Mouse (Mus musculus): Measurements from ENCODE around the gene Defb20.

The Defb20 gene

DNA sequence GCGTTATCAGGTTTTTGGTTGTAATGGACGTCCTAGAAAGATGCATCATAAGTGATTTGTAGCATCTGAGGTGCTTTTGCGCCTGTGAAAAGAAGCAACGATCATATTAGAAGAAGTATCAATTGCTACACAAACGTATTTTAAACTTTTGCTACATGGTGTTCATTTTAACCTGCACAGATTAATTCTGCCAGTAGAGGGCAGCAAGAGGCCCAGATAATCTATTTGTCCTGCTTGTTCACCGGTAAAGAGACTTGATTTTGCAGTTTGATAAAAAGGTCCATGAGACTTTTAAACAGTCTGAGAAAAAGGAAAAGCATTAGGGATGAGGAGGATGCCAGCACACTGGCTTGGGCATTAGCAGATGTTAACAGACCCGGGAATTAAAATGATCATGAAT, 5.9 kb upstream of the Defb20 start:
- DNase-seq (ENCODE audit: low read depth, low spot score), result peak; percentile 58

DNA sequence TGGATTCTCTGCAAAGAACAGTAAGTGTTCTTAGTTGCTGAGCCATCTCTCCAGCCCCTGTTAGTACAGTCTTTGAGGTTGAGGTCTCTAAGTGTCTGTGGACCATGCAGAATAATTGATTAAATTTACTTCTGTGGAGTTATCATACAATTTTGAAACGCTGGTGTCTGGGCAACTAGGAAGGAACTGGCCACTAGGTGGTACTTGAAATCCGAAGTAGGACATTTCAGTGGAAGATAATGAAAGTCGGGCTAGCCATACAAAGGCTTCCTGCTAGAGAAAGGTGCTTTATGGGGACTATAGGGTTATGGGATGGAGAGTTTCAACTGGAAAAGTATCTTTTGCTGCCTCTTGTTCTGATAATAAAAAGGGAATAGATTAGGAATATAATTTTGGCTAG, 4.4 kb upstream of the Defb20 start:
- Histone ChIP-seq H3K36me3 (ENCODE audit: control insufficient read depth, insufficient read depth, low read length, poor library complexity, severe bottlenecking) (no peaks in the 10 kb centered on the region), H3K27me3 (ENCODE audit: control insufficient read depth, insufficient read depth, low read length, poor library complexity, severe bottlenecking) (no peaks in the 10 kb centered on the region)

More for the DNA sequence above, 5.9 kb upstream of the Defb20 start:
- no peaks in the 10 kb centered on the region for H3K27me3 ChIP-seq (ENCODE audit: control insufficient read depth, insufficient read depth, low read length, poor library complexity, severe bottlenecking)
- no peaks in the 10 kb centered on the region for H3K36me3 ChIP-seq (ENCODE audit: control insufficient read depth, insufficient read depth, low read length, poor library complexity, severe bottlenecking)

DNA sequence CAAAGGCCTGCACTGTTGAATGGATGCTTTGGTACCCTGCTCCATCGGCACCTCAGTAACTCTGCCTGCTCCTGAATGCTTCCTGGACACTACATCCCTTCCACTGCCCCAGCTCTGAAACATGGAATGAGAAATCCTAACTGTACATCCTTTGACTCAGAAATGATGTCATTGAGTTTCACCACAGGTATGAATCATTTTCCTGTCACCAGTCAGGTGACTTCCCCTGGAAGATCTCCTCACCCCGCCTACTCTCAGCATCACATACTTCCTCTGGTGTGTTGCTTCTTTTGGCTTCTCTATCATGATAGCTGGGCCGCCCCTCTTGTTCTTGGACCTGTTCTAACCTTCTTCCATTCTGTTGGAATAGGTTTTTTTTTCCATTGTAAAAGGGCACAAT, 4.0 kb downstream of the Defb20 start:
- Histone ChIP-seq H3K27me3 (ENCODE audit: control insufficient read depth, insufficient read depth, low read length, poor library complexity, severe bottlenecking) (no peaks in the 10 kb centered on the region), H3K36me3 (ENCODE audit: control insufficient read depth, insufficient read depth, low read length, poor library complexity, severe bottlenecking) (no peaks in the 10 kb centered on the region)
- no peak for DNase-seq (ENCODE audit: low read depth, low spot score)

More for the DNA sequence above, 4.4 kb upstream of the Defb20 start:
- DNase-seq (ENCODE audit: low read depth, low spot score), result no peak

DNA sequence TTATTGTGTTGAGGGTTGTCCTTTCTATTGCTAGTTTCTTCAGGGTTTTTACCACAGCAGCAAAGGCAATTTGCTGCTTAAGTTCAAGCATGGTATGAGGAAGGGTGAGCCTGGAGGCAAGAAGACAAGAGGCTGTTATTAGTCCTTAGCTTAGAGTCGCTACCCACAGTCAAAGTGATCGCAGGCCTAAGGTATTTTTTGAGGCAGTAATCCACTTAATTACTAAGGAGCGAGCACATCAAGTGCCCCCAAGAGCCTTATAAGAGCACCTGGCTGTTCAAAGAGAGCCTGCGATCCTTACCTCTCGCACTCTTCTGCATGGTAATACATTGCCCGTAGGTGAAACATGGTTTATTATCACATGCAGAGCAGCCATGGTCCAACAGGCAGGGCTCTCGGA, 4.9 kb downstream of the Defb20 start:
- DNase-seq (ENCODE audit: low read depth, low spot score), result no peak
- no peaks in the 10 kb centered on the region for H3K27me3 ChIP-seq (ENCODE audit: control insufficient read depth, insufficient read depth, low read length, poor library complexity, severe bottlenecking)
- no peaks in the 10 kb centered on the region for H3K36me3 ChIP-seq (ENCODE audit: control insufficient read depth, insufficient read depth, low read length, poor library complexity, severe bottlenecking)

DNA sequence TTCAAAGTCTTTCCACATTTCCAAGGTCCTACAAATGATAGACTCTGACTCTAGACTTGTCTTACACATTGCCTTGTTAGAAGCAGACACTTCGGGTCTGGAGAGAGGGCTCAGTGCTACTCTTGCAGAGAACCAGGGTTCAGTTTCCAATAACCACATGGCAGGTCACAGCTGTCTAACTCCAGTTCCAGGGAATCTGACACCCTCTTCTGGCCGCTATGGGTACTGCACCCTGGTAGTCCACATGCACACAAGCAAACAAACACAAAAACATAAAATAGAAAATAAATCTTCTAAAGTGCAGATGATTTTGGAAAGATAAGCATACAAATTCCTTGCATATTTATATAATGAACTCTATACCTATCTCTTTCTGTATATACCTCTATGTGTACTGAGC, 10.2 kb downstream of the Defb20 start:
- Histone ChIP-seq H3K27me3 (ENCODE audit: control insufficient read depth, insufficient read depth, low read length, poor library complexity, severe bottlenecking) (no peaks in the 10 kb centered on the region), H3K36me3 (ENCODE audit: control insufficient read depth, insufficient read depth, low read length, poor library complexity, severe bottlenecking) (no peaks in the 10 kb centered on the region)
- DNase-seq (ENCODE audit: low read depth, low spot score), result no peak

DNA sequence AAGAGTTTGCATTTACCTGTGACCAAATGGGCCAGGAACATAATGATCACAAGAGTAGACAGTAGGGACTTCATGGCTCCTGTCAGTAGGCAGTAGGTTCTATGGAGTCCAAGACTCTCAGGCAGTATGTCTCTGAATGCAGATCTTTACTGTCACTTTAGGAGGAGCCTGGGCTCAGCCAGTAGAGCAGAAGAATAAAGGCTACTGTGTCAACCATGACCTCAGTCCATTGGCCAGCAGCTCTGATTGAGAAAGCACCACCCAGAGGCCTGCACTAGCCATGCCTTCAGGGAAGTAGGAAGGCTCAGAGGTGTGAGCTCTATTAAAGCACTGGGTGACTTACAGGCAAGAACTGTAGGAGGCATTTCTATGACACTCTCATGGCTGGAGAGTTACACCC, 13.2 kb downstream of the Defb20 start, which contains the start of gene Defb22:
Defb22 (minus strand) TSS at position 101 of the 400 bp plus-strand sequence.
- H3K27me3 ChIP-seq (ENCODE audit: control insufficient read depth, insufficient read depth, low read length, poor library complexity, severe bottlenecking), result no peaks in the 10 kb centered on the region
- no peaks in the 10 kb centered on the region for H3K36me3 ChIP-seq (ENCODE audit: control insufficient read depth, insufficient read depth, low read length, poor library complexity, severe bottlenecking)
- DNase-seq (ENCODE audit: low read depth, low spot score), result no peak

DNA sequence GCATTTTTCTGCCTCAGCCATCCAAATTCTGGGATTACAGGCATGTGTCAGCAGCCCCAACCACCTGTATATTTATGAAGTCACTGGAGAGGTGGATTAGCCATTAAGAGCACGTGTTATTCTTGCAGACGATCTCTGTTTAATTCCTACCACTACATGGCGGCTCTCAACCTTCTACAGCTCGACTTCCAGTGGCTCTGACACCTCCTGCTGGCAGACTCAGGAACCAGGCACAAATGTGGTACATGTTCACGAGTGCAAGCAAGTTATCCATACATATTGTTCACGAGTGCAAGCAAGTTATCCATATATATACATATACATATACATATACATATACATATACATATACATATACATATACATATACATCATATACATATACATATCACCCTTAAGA, 16.3 kb downstream of the Defb20 start:
- Histone ChIP-seq H3K27me3 (ENCODE audit: control insufficient read depth, insufficient read depth, low read length, poor library complexity, severe bottlenecking) (no peaks in the 10 kb centered on the region), H3K36me3 (ENCODE audit: control insufficient read depth, insufficient read depth, low read length, poor library complexity, severe bottlenecking) (no peaks in the 10 kb centered on the region)
- no peak for DNase-seq (ENCODE audit: low read depth, low spot score)

DNA sequence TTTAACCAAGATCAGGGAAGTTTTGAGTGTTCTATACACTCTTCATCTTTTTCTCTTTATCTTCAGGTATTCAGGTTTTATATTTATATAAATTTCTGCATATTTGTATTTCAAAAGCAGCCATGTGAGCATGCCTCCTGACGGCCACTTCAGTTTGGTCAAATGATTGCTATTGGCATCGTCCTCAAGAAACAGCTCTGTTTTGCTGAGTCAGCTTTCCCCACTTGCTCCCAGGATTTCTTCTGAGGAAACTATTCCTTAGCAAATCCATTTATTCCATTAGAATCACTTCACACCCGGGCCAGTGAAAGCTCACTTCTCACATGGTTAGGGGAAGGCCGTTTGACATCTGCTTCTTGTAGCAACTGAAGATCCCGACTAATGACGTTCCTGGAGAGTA, 21.2 kb downstream of the Defb20 start:
- no peak for DNase-seq (ENCODE audit: low read depth, low spot score)
- no peaks in the 10 kb centered on the region for H3K27me3 ChIP-seq (ENCODE audit: control insufficient read depth, insufficient read depth, low read length, poor library complexity, severe bottlenecking)
- H3K36me3 ChIP-seq (ENCODE audit: control insufficient read depth, insufficient read depth, low read length, poor library complexity, severe bottlenecking), result no peaks in the 10 kb centered on the region

DNA sequence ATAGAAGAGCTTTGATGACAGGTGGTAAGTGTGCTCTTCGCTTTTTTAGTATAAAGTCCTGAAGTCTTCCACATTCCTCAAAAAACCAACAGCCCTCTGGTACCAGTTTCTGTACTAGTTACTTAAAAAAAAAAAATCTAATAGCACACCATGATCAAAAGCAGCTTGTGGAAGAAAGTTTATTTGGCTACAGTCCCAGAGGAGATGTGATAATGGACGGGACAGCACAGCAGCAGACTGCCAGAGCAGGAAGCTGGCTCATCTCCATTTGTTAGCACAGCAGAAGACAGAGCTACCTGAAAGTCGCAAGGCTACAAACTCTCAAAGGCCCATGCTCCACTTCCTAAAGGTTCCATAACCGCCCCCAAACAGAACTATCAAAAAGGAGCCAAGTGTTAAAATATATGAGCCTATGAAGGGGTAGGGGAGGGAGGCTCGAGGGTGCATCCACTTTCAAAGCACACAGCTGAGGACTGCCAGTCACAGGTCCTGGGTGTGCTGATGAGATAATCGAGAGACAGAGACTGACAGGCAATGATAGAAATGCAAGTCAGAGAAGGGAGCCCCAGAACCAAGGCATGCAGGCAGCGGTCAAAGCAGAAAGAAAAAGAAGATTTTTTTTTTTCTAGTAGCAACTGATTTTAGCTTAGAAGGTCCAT, 23.5 kb downstream of the Defb20 start:
- no peak for DNase-seq (ENCODE audit: low read depth, low spot score)
- Histone ChIP-seq H3K27me3 (ENCODE audit: control insufficient read depth, insufficient read depth, low read length, poor library complexity, severe bottlenecking) (no peaks in the 10 kb centered on the region), H3K36me3 (ENCODE audit: control insufficient read depth, insufficient read depth, low read length, poor library complexity, severe bottlenecking) (no peaks in the 10 kb centered on the region)

DNA sequence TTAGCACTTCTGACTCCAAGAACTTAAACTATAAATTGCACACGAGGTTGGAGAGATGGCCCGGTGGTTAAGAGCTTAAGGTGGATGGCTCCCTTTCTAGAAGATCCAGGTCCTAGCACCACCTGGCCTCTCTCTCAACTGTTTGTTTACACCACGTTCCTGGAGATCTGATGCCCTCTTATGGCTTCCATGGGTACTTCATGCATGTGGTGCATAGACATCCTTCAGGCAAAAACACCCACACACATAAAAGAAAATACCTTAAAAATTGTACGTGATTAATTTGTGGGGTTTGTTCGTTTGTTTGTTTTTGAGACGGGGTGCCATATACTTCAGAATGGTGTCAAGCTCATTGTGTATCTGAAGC, 24.0 kb downstream of the Defb20 start:
- Histone ChIP-seq H3K36me3 (ENCODE audit: control insufficient read depth, insufficient read depth, low read length, poor library complexity, severe bottlenecking) (no peaks in the 10 kb centered on the region), H3K27me3 (ENCODE audit: control insufficient read depth, insufficient read depth, low read length, poor library complexity, severe bottlenecking) (no peaks in the 10 kb centered on the region)
- DNase-seq (ENCODE audit: low read depth, low spot score), result no peak

DNA sequence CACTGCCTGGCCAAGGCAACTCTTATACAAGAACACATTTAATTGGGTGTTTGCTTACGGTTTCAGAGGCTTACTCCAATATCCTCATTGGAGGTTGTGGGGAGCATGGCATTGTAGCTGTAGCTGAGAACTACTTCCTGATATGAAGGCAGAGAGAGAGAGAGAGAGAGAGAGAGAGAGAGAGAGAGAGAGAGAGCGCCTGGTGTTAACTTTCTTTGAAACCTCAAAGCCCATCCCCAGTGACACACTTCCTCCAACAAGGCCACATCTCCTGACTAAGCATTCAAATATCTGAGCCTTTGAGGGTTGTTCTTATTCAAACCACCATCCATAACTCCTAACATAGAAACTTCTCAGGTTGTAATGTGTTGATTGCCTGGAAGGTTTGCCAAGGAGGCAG, 27.1 kb downstream of the Defb20 start:
- H3K27me3 ChIP-seq (ENCODE audit: control insufficient read depth, insufficient read depth, low read length, poor library complexity, severe bottlenecking), result no peaks in the 10 kb centered on the region; the same call in 1 of the 2 replicates
- H3K36me3 ChIP-seq (ENCODE audit: control insufficient read depth, insufficient read depth, low read length, poor library complexity, severe bottlenecking), result no peaks in the 10 kb centered on the region
- DNase-seq (ENCODE audit: low read depth, low spot score), result no peak

DNA sequence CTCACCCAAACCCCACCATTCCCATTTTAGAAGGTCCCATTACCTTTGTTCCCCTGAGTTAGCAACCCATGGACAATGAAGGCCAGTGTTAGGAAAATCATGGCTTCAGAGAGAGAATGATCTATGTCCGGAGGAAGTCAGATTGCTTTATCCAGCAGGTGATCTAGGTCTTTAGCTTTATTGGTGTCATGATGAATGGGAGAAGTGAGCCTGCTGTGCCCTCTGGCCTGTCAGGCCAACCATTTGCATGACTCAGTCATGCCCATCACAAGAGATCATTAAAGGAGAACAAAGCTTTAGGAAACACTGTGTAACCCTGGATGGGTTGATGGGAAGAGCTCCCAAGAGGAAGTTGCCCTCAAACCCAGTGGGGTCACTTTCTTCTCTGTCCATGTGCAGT, 34.7 kb downstream of the Defb20 start, which contains the start of gene Defb26:
Defb26 (minus strand) TSS at position 101 of the 400 bp plus-strand sequence.
- H3K36me3 ChIP-seq (ENCODE audit: control insufficient read depth, insufficient read depth, low read length, poor library complexity, severe bottlenecking), result no peaks in the 10 kb centered on the region
- no peak for DNase-seq (ENCODE audit: low read depth, low spot score)
- no peaks in the 10 kb centered on the region; the same call in 1 of the 2 replicates for H3K27me3 ChIP-seq (ENCODE audit: control insufficient read depth, insufficient read depth, low read length, poor library complexity, severe bottlenecking)

DNA sequence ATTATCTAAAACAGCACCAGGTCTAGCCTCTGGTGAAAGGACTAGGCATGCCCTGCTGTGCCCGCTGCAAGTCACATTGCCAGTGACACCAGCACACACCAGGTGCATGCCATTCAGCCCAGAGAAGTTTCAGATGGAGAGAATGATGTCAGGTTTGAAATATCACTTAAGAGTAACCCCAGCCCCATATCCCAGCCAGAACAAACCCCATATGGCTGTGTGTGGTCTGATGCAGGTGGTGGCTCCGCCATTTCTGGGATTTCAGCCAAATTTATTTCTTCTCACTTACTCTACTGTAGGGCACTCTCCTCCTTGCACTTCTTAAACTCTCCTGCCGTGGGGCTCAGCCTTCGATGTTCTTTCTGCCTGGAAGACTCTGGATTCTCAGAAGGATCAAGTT, 39.2 kb downstream of the Defb20 start:
- no peaks in the 10 kb centered on the region for H3K27me3 ChIP-seq (ENCODE audit: control insufficient read depth, insufficient read depth, low read length, poor library complexity, severe bottlenecking)
- DNase-seq (ENCODE audit: low read depth, low spot score), result no peak
- no peaks in the 10 kb centered on the region for H3K36me3 ChIP-seq (ENCODE audit: control insufficient read depth, insufficient read depth, low read length, poor library complexity, severe bottlenecking)

DNA sequence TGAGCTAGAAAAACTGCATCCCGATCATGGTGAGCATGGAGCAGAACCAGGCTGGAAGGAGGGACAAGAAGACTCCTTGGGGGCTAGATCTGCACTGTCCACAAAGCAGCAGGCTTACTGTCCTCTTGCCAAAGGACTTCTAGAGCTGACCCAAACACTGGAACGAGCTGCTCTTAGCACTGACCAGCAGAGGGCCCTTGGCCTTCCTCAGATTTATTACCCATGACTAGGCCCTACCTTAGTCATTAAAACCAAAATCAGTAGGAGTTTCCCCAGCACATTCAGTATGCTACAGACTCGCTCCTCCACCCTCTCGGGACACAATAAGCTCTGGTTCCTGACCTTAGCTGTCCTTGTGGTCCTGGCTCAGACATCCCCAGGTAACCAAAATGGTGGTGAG, 41.1 kb downstream of the Defb20 start, which contains the start of gene Defb28:
Defb28 (plus strand) TSS at position 275 of the 400 bp plus-strand sequence.
- no peaks in the 10 kb centered on the region for H3K36me3 ChIP-seq (ENCODE audit: control insufficient read depth, insufficient read depth, low read length, poor library complexity, severe bottlenecking)
- no peak for DNase-seq (ENCODE audit: low read depth, low spot score)

More for the DNA sequence above, 41.1 kb downstream of the Defb20 start, which contains the start of gene Defb28:
- no peaks in the 10 kb centered on the region for H3K27me3 ChIP-seq (ENCODE audit: control insufficient read depth, insufficient read depth, low read length, poor library complexity, severe bottlenecking)
